Mouse (Mus musculus) ES-E14 (cell line): Measurements from ENCODE around the gene Ankrd35. TPM values are rescaled to one million over a fixed set of nuclear protein-coding genes. Genes with fewer than 3 reads are reported as not detected.
A peak's percentile ranks its signal among the peaks of the same experiment; 100 is the strongest.

Experiments used
- DNase-seq: peaks from one replicate; pipeline ENCODE4 v3.0.0-alpha.2; 2013; ENCODE audit warnings: low read depth, low spot score
- H3K27ac ChIP-seq: 2 replicates; pipeline ENCODE4 v1.5.1; 2012; ENCODE audit warnings: low read depth, mild to moderate bottlenecking, low read length, moderate library complexity, mixed read lengths; ENCODE audit not compliant: poor library complexity, insufficient read depth, severe bottlenecking
- H3K36me3 ChIP-seq: 2 replicates; pipeline ENCODE4 v1.6.1; 2012; ENCODE audit warnings: mild to moderate bottlenecking, low read length, moderate library complexity, mixed read lengths; ENCODE audit not compliant: control insufficient read depth, poor library complexity, insufficient read depth, severe bottlenecking
- H3K4me1 ChIP-seq, 2 experiments: fragments of 150-350 bp in 1 of 2; sonication (generic) in 1 of 2; 2 replicates each; pipeline ENCODE4 v1.6.1; 2012; ENCODE audit warnings: low read length in 2 of 2, mild to moderate bottlenecking in 1 of 2, mixed read lengths in 1 of 2; ENCODE audit not compliant: control insufficient read depth in 2 of 2, insufficient read depth in 2 of 2, poor library complexity in 1 of 2
- H3K4me3 ChIP-seq, 2 experiments: fragments of 150-350 bp in 1 of 2; sonication (generic) in 1 of 2; 2 replicates each; pipeline ENCODE4 v1.5.1; 2012; ENCODE audit warnings: low read length in 2 of 2, low read depth in 1 of 2, mild to moderate bottlenecking in 1 of 2, mixed read lengths in 1 of 2; ENCODE audit not compliant: insufficient read depth in 1 of 2, poor library complexity in 1 of 2, severe bottlenecking in 1 of 2
- H3K9ac ChIP-seq: 2 replicates; pipeline ENCODE4 v1.6.1; 2012; ENCODE audit warnings: low read depth, mild to moderate bottlenecking, low read length, mixed read lengths; ENCODE audit not compliant: poor library complexity, insufficient read depth, severe bottlenecking
- H3K9me3 ChIP-seq: fragments of 150-350 bp; sonication (generic); 2 replicates; pipeline ENCODE4 v1.6.1; 2012; ENCODE audit warnings: low read depth, mild to moderate bottlenecking, low read length; ENCODE audit not compliant: control insufficient read depth, insufficient read depth
- CHD2 ChIP-seq: IDR thresholded peaks from 2 replicates; pipeline ENCODE4 v1.6.1; 2014; ENCODE audit warnings: mild to moderate bottlenecking, low read depth, low read length, inconsistent platforms
- HCFC1 ChIP-seq: IDR thresholded peaks from 2 replicates; pipeline ENCODE4 v1.6.1; 2012; ENCODE audit warnings: low read length, inconsistent platforms, borderline replicate concordance; ENCODE audit not compliant: insufficient read depth
- MAFK ChIP-seq: IDR thresholded peaks from 2 replicates; pipeline ENCODE4 v1.6.1; 2014; ENCODE audit warnings: mild to moderate bottlenecking, low read depth, low read length, inconsistent platforms; ENCODE audit not compliant: insufficient read depth
- ZC3H11A ChIP-seq: IDR thresholded peaks from 2 replicates; pipeline ENCODE4 v1.6.1; 2012; ENCODE audit warnings: low read depth, mild to moderate bottlenecking, inconsistent platforms, low read length, borderline replicate concordance
- ZNF384 ChIP-seq: IDR thresholded peaks from 2 replicates; pipeline ENCODE4 v1.6.1; 2012; ENCODE audit warnings: low read depth, low read length, inconsistent platforms
- in situ Hi-C, 2 experiments: fragments of 600-800 bp; cut with MboI; formaldehyde crosslinking; loops; one replicate each; pipeline ENCODE4 v1.15.1; 2025; ENCODE audit warnings: low sequenced_read_pairs in 2 of 2, inconsistent platforms in 1 of 2; ENCODE audit not compliant: unreplicated experiment in 2 of 2
- total RNA-seq: library from RNA; depleted of rRNA; stranded (reverse); fragments of 300-350 nt; gene quantifications from 2 replicates; pipeline ENCODE4 v1.2.3, GENCODE M21; 2012

The Ankrd35 gene
- total RNA-seq, 1 experiment, result 3.7 TPM

- Histone ChIP-seq H3K9me3 (no peaks in the 10 kb centered on the region), H3K4me1 (peaks cover 0 to 34% of the 10 kb centered on the region in 2 experiments; a peak in 2 of 4 replicates), H3K4me3 (no peak overlapping the region), H3K27ac (no peak overlapping the region), H3K9ac (no peak overlapping the region), H3K36me3 (peaks cover 33% of the 10 kb centered on the region)
- TF ChIP-seq MAFK, result 0 out of 2 replicates have a peak, but pooled peaks have one; percentile 4
- no peak for TF ChIP-seq ZNF384
- no peak for TF ChIP-seq ZC3H11A
- no peak for DNase-seq
- in situ Hi-C loops, result loop anchor here in 1 of 2 experiments (5.0 kb wide), 1 partner anchor 37 kb away; no protein-coding TSS in a partner anchor
These were observed 34.8 kb downstream of the Ankrd35 start for GRCm38 (mm10) chr3:96704778-96705177.

- Histone ChIP-seq H3K9ac (no peak overlapping the region), H3K36me3 (peaks cover 35% of the 10 kb centered on the region), H3K27ac (no peak overlapping the region), H3K9me3 (no peaks in the 10 kb centered on the region), H3K4me1 (peaks cover 0 to 30% of the 10 kb centered on the region in 2 experiments; a peak in 2 of 4 replicates), H3K4me3 (no peak overlapping the region)
- in situ Hi-C loops, result loop anchor here in 1 of 2 experiments (5.0 kb wide), 1 partner anchor 39 kb away; no protein-coding TSS in a partner anchor
- no peak for DNase-seq
- no peak for TF ChIP-seq CHD2
- TF ChIP-seq HCFC1, result no peak
- no peak for TF ChIP-seq ZC3H11A
- no peak for TF ChIP-seq ZNF384
- no peak for TF ChIP-seq MAFK
These were observed 36.3 kb downstream of the Ankrd35 start for GRCm38 (mm10) chr3:96706217-96706616.

- DNase-seq, result no peak
- Histone ChIP-seq H3K36me3 (peaks cover 36% of the 10 kb centered on the region), H3K9ac (no peak overlapping the region), H3K4me1 (peaks cover 0 to 23% of the 10 kb centered on the region in 2 experiments; a peak in 1 of 4 replicates), H3K4me3 (no peak overlapping the region), H3K27ac (no peak overlapping the region), H3K9me3 (no peaks in the 10 kb centered on the region)
- TF ChIP-seq MAFK (no peak), ZNF384 (no peak), HCFC1 (no peak), CHD2 (no peak), ZC3H11A (no peak)
- in situ Hi-C loops, result loop anchor here in 1 of 2 experiments (5.0 kb wide), 1 partner anchor 40 kb away; no protein-coding TSS in a partner anchor
These were observed 37.1 kb downstream of the Ankrd35 start for GRCm38 (mm10) chr3:96706984-96707383.

- Histone ChIP-seq H3K36me3 (peaks cover 36% of the 10 kb centered on the region), H3K27ac (no peak within 1 kb of the TSS), H3K4me1 (peaks cover 0 to 17% of the 10 kb centered on the region in 2 experiments; a peak in 1 of 4 replicates), H3K9ac (peak within 1 kb of the TSS; percentile 84), H3K9me3 (no peaks in the 10 kb centered on the region), H3K4me3 (peak within 1 kb of the TSS; percentile 81 to 84)
- in situ Hi-C loops, result loop anchor here in 1 of 2 experiments (5.0 kb wide), 1 partner anchor 41 kb away; no protein-coding TSS in a partner anchor
- no peak for DNase-seq
- TF ChIP-seq HCFC1 (no peak), ZNF384 (no peak), ZC3H11A (no peak), CHD2 (no peak), MAFK (no peak)
These were observed 38.2 kb downstream of the Ankrd35 start, which contains the start of gene Nudt17 for GRCm38 (mm10) chr3:96707903-96708683. Nudt17 (minus strand) TSS chr3:96708562.
